Comparison of ENCODE assay signal across 16 mouse cellular contexts in genomic region chr1:176970635-176971478, GRCm38 (mm10).
DNase-seq lines count a peak whose midpoint lies in the region; ATAC-seq and TF ChIP-seq lines count a peak whose summit lies in the region.
"Had no signal": no experiment of that assay in that cellular context is flagged by ENCODE, and none has a peak within 500 bp of the region (broad histone marks: within the 10 kb centered on the region; RNA-seq: fewer than 3 reads in every experiment).

No protein-coding gene starts in this region.

- H3K9ac ChIP-seq in forebrain, postnatal 0 days, result no peak overlapping the region
- H3K9ac ChIP-seq in midbrain, embryonic 11.5 days (ENCODE audit: low read length), result no peak overlapping the region
- H3K9ac ChIP-seq: embryonic facial prominence, embryonic 12.5 days; limb, embryonic 12.5 days had no signal

- 35% methylated on average over 16 of the region's 16 CpGs for WGBS in forebrain, postnatal 0 days
- WGBS in midbrain, embryonic 11.5 days, result 76% methylated on average over 16 of the region's 16 CpGs

- no peak overlapping the region for H3K4me3 ChIP-seq in left cerebral cortex, adult 2 months
- H3K4me3 ChIP-seq in forebrain, postnatal 0 days (ENCODE audit: low read depth, low read length), result no peak overlapping the region
- no peak overlapping the region for H3K4me3 ChIP-seq in midbrain, embryonic 11.5 days (ENCODE audit: low read depth, low read length)
- H3K4me3 ChIP-seq: embryonic facial prominence, embryonic 12.5 days; limb, embryonic 12.5 days had no signal

- peak; percentile 42; the same call in 1 of the 2 replicates for ATAC-seq in forebrain, postnatal 0 days
- ATAC-seq in midbrain, embryonic 11.5 days (ENCODE audit: low FRiP score), result peak; percentile 19; the same call in 1 of the 2 replicates
- ATAC-seq: inflammation-experienced regulatory T-cells, adult 6 months had no signal

- TF ChIP-seq CTCF in left cerebral cortex, adult 2 months (IDR thresholded peaks at IDR 0.05), result no peak
- no peak for TF ChIP-seq CTCF in brain, embryonic 14.5 days (IDR thresholded peaks at IDR 0.05; ENCODE audit: borderline replicate concordance, extremely low read depth, insufficient read depth, insufficient read length)
- no peak for TF ChIP-seq CTCF in forebrain, postnatal 0 days (IDR thresholded peaks at IDR 0.05; ENCODE audit: low read depth)

- intact Hi-C loops in left cerebral cortex, adult 2 months (cut with DNase I), result no loop called here
- intact Hi-C loops in left cerebral cortex, postnatal 25 days (cut with DNase I), result no loop called here

- no peaks in the 10 kb centered on the region for H3K4me1 ChIP-seq in forebrain, postnatal 0 days (ENCODE audit: insufficient read depth)
- no peaks in the 10 kb centered on the region for H3K4me1 ChIP-seq in midbrain, embryonic 11.5 days (ENCODE audit: control insufficient read depth, insufficient read depth, low read length)
- H3K4me1 ChIP-seq: embryonic facial prominence, embryonic 12.5 days; limb, embryonic 12.5 days had no signal

- TF ChIP-seq POLR2A in brain, embryonic 14.5 days (IDR thresholded peaks at IDR 0.05; ENCODE audit: borderline replicate concordance, extremely low read depth, insufficient read depth, insufficient read length, poor library complexity, severe bottlenecking), result no peak

- H3K27me3 ChIP-seq in forebrain, postnatal 0 days (ENCODE audit: insufficient read depth, low read length), result no peaks in the 10 kb centered on the region
- H3K27me3 ChIP-seq in midbrain, embryonic 11.5 days (ENCODE audit: control insufficient read depth, insufficient read depth, low read length), result no peaks in the 10 kb centered on the region
- H3K27me3 ChIP-seq: embryonic facial prominence, embryonic 12.5 days; limb, embryonic 12.5 days had no signal

- no peak for DNase-seq in left cerebral cortex, adult 2 months (ENCODE audit: extremely low spot score in 1 of 2, low spot score in 2 of 2)
- no peak for DNase-seq in left cerebral cortex, postnatal 25 days (ENCODE audit: low spot score in 2 of 2)
- DNase-seq in brain, embryonic 14.5 days (ENCODE audit: low read depth), result peak; percentile 57
- no peak for DNase-seq in forebrain, postnatal 0 days
- no peak for DNase-seq in midbrain, embryonic 11.5 days (ENCODE audit: low spot score, missing footprints)
- DNase-seq in adrenal gland, postnatal 10 days, result no peak
- DNase-seq in right cerebral cortex, postnatal 10 days (ENCODE audit: low spot score in 2 of 2), result no peak
- DNase-seq in heart, adult 8-10 months (ENCODE audit: low spot score), result no peak
- DNase-seq: adrenal gland, postnatal 36 days; B cell, adult 2 months; cerebellum, postnatal 14 days; gastrocnemius, postnatal 36 days; kidney, postnatal 14 days had no signal

- no peaks in the 10 kb centered on the region for H3K9me3 ChIP-seq in forebrain, postnatal 0 days (ENCODE audit: low read length)
- H3K9me3 ChIP-seq in midbrain, embryonic 11.5 days (ENCODE audit: control insufficient read depth, low read length), result no peaks in the 10 kb centered on the region
- H3K9me3 ChIP-seq: embryonic facial prominence, embryonic 12.5 days; limb, embryonic 12.5 days had no signal

- peak overlapping the region; percentile 54; the same call in 1 of the 2 replicates for H3K27ac ChIP-seq in left cerebral cortex, adult 2 months
- peak overlapping the region; percentile 63 for H3K27ac ChIP-seq in forebrain, postnatal 0 days (ENCODE audit: low read depth, low read length)
- H3K27ac ChIP-seq in midbrain, embryonic 11.5 days (ENCODE audit: low read depth, low read length), result no peak overlapping the region
- H3K27ac ChIP-seq: embryonic facial prominence, embryonic 12.5 days; limb, embryonic 12.5 days had no signal

- H3K4me2 ChIP-seq in forebrain, postnatal 0 days (ENCODE audit: low read depth), result no peak overlapping the region
- H3K4me2 ChIP-seq in midbrain, embryonic 11.5 days, result no peak overlapping the region
- H3K4me2 ChIP-seq: embryonic facial prominence, embryonic 12.5 days; limb, embryonic 12.5 days had no signal

- H3K36me3 ChIP-seq in forebrain, postnatal 0 days (ENCODE audit: insufficient read depth), result no peaks in the 10 kb centered on the region
- H3K36me3 ChIP-seq in midbrain, embryonic 11.5 days (ENCODE audit: control insufficient read depth, insufficient read depth, low read length), result no peaks in the 10 kb centered on the region
- H3K36me3 ChIP-seq: embryonic facial prominence, embryonic 12.5 days; limb, embryonic 12.5 days had no signal
